Mouse (Mus musculus) myocyte (in vitro differentiated cells): ENCODE results near the gene Pygm. TPM values are rescaled to one million over a fixed set of nuclear protein-coding genes. Genes with fewer than 3 reads are reported as not detected.

Experiments used
- H3K27me3 ChIP-seq: one replicate; pipeline ENCODE4 v1.6.1; 2011; ENCODE audit not compliant: control insufficient read depth, insufficient read depth, insufficient read length
- H3K36me3 ChIP-seq: one replicate; pipeline ENCODE4 v1.6.1; 2011; ENCODE audit not compliant: control insufficient read depth, insufficient read depth
- H3K4me2 ChIP-seq: one replicate; pipeline ENCODE4 v1.6.1; 2011; ENCODE audit warnings: low read depth, control low read depth
- H3K4me3 ChIP-seq: one replicate; pipeline ENCODE4 v1.5.1; 2011; ENCODE audit warnings: mild to moderate bottlenecking, control low read depth, moderate library complexity
- H3K79me2 ChIP-seq: one replicate; pipeline ENCODE4 v1.6.1; 2011; ENCODE audit not compliant: control insufficient read depth, insufficient read depth
- H3ac ChIP-seq: one replicate; pipeline ENCODE4 v1.6.1; 2011; ENCODE audit not compliant: control insufficient read depth, insufficient read length
- CEBPB ChIP-seq: IDR thresholded peaks from 2 replicates; pipeline ENCODE4 v1.6.1; 2011; ENCODE audit warnings: mild to moderate bottlenecking, moderate library complexity; ENCODE audit not compliant: poor library complexity, insufficient read depth, severe bottlenecking
- E2F4 ChIP-seq: IDR thresholded peaks from one replicate; pipeline ENCODE4 v1.6.1; 2011; ENCODE audit warnings: mild to moderate bottlenecking, control low read depth, moderate library complexity; ENCODE audit not compliant: insufficient read depth
- MAX ChIP-seq: IDR thresholded peaks from one replicate; pipeline ENCODE4 v1.6.1; 2011; ENCODE audit warnings: low read depth, mild to moderate bottlenecking, control low read depth
- MYOD1 ChIP-seq, 3 experiments: IDR thresholded peaks; one replicate each; pipeline ENCODE4 v1.6.1; 2011; ENCODE audit warnings: control low read depth in 2 of 3, low read depth in 2 of 3, mild to moderate bottlenecking in 2 of 3, moderate library complexity in 1 of 3; ENCODE audit not compliant: insufficient read length in 2 of 3, control insufficient read depth in 1 of 3
- MYOG ChIP-seq, 3 experiments: IDR thresholded peaks; one replicate each; pipeline ENCODE4 v1.6.1; 2011; ENCODE audit warnings: control low read depth in 2 of 3, low read depth in 2 of 3, mild to moderate bottlenecking in 2 of 3; ENCODE audit not compliant: insufficient read length in 2 of 3, control insufficient read depth in 1 of 3, insufficient read depth in 1 of 3
- POLR2A ChIP-seq: IDR thresholded peaks from one replicate; pipeline ENCODE4 v1.6.1; 2011; ENCODE audit warnings: low read depth, mild to moderate bottlenecking, control low read depth, moderate library complexity; ENCODE audit not compliant: insufficient read length
- POLR2AphosphoS2 ChIP-seq: IDR thresholded peaks from one replicate; pipeline ENCODE4 v1.6.1; 2011; ENCODE audit warnings: low read depth, control low read depth; ENCODE audit not compliant: insufficient read length
- REST ChIP-seq: IDR thresholded peaks from one replicate; pipeline ENCODE4 v1.6.1; 2011; ENCODE audit warnings: mild to moderate bottlenecking, control low read depth, moderate library complexity; ENCODE audit not compliant: insufficient read depth, insufficient read length
- SRF ChIP-seq: IDR thresholded peaks from one replicate; pipeline ENCODE4 v1.6.1; 2011; ENCODE audit warnings: low read depth; ENCODE audit not compliant: control insufficient read depth, insufficient read length
- TCF12 ChIP-seq: IDR thresholded peaks from one replicate; pipeline ENCODE4 v1.6.1; 2011; ENCODE audit warnings: mild to moderate bottlenecking, control low read depth; ENCODE audit not compliant: poor library complexity, insufficient read depth, severe bottlenecking
- TCF3 ChIP-seq: IDR thresholded peaks from one replicate; pipeline ENCODE4 v1.6.1; 2011; ENCODE audit warnings: low read depth, control low read depth; ENCODE audit not compliant: insufficient read length
- USF1 ChIP-seq: IDR thresholded peaks from one replicate; pipeline ENCODE4 v1.6.1; 2011; ENCODE audit warnings: low read depth, mild to moderate bottlenecking, control low read depth, moderate library complexity
- polyA plus RNA-seq: library from polyadenylated mRNA; unstranded; fragments of >200 nt; fragmentation: generic; extraction: Trizol; gene quantifications from one replicate; pipeline ENCODE4 v1.2.1, GENCODE M21; 2012; ENCODE audit warnings: missing spikeins

Gene Pygm
- polyA plus RNA-seq, 1 experiment = 232 TPM

- H3K79me2 ChIP-seq = no peaks in the 10 kb centered on the region
- no peak overlapping the region for H3K4me3 ChIP-seq
- no peaks in the 10 kb centered on the region for H3K36me3 ChIP-seq
- H3K27me3 ChIP-seq = peaks cover 66% of the 10 kb centered on the region
- no peak overlapping the region for H3K4me2 ChIP-seq
- TF ChIP-seq USF1 (no peak), POLR2AphosphoS2 (no peak), TCF3 (no peak), REST (no peak), E2F4 (no peak), CEBPB (no peak), MAX (no peak), MYOD1 (IDR thresholded peaks at IDR 0.05; ENCODE audit: control insufficient read depth in 1 of 3, insufficient read length in 2 of 3, low read depth in 2 of 3) (no peak), POLR2A (no peak)
- H3ac ChIP-seq = no peak overlapping the region
These were observed 23.8 kb downstream of the Pygm start for GRCm38 (mm10) chr19:6407816-6408510.

- no peak overlapping the region for H3K4me2 ChIP-seq
- peaks cover 64% of the 10 kb centered on the region for H3K27me3 ChIP-seq
- H3ac ChIP-seq = no peak overlapping the region
- no peak for TF ChIP-seq MYOG (IDR thresholded peaks at IDR 0.05; ENCODE audit: control insufficient read depth in 1 of 3, insufficient read depth in 1 of 3, insufficient read length in 2 of 3, low read depth in 2 of 3)
- no peak for TF ChIP-seq MYOD1 (IDR thresholded peaks at IDR 0.05; ENCODE audit: control insufficient read depth in 1 of 3, insufficient read length in 2 of 3, low read depth in 2 of 3)
- TF ChIP-seq TCF3 = no peak
- no peak for TF ChIP-seq POLR2AphosphoS2
- no peak for TF ChIP-seq USF1
- TF ChIP-seq MAX = no peak
- TF ChIP-seq TCF12 = no peak
- TF ChIP-seq POLR2A = no peak
- TF ChIP-seq REST = no peak
- TF ChIP-seq SRF = no peak
- TF ChIP-seq CEBPB = no peak
- TF ChIP-seq E2F4 = no peak
- H3K36me3 ChIP-seq = no peaks in the 10 kb centered on the region
- no peak overlapping the region for H3K4me3 ChIP-seq
- H3K79me2 ChIP-seq = no peaks in the 10 kb centered on the region
These were observed 24.6 kb downstream of the Pygm start for GRCm38 (mm10) chr19:6408749-6409148.

GRCm38 (mm10) chr19:6409176-6409575 lies 25.0 kb downstream of the Pygm start:
- Histone ChIP-seq H3K79me2 (no peaks in the 10 kb centered on the region), H3ac (no peak overlapping the region), H3K27me3 (peaks cover 63% of the 10 kb centered on the region), H3K36me3 (no peaks in the 10 kb centered on the region), H3K4me2 (no peak overlapping the region), H3K4me3 (no peak overlapping the region)
- TF ChIP-seq SRF (no peak), MAX (no peak), REST (no peak), TCF3 (no peak), E2F4 (no peak), MYOG (IDR thresholded peaks at IDR 0.05; ENCODE audit: control insufficient read depth in 1 of 3, insufficient read depth in 1 of 3, insufficient read length in 2 of 3, low read depth in 2 of 3) (no peak), USF1 (no peak), CEBPB (no peak), MYOD1 (IDR thresholded peaks at IDR 0.05; ENCODE audit: control insufficient read depth in 1 of 3, insufficient read length in 2 of 3, low read depth in 2 of 3) (no peak), POLR2A (no peak), POLR2AphosphoS2 (no peak), TCF12 (no peak)

DNA sequence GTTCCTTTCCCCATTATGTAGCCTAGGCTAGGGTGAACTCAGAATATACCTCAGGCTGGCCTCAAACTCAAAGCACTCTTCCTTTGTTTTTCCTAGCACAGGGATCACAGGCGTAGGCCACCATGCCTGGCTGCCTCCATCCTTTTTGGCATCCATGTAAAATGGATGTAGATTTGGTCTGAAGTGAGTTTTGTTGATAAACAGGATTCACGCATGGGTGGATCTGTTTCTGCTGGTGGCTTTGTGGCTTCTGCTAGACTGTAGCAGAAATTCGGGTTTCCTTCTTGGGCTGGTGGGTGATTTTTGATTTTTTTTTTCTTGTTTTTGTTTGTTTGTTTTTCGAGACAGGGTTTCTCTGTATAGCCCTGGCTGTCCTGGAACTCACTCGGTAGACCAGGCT lies 25.7 kb downstream of the Pygm start:
- peaks cover 60% of the 10 kb centered on the region for H3K27me3 ChIP-seq
- no peak for TF ChIP-seq E2F4
- no peak for TF ChIP-seq MYOG (IDR thresholded peaks at IDR 0.05; ENCODE audit: control insufficient read depth in 1 of 3, insufficient read depth in 1 of 3, insufficient read length in 2 of 3, low read depth in 2 of 3)
- TF ChIP-seq REST = no peak
- TF ChIP-seq POLR2A = no peak
- no peak for TF ChIP-seq MAX
- TF ChIP-seq TCF3 = no peak
- no peak for TF ChIP-seq CEBPB
- TF ChIP-seq USF1 = no peak
- TF ChIP-seq SRF = no peak
- TF ChIP-seq TCF12 = no peak

More for the DNA sequence above, 25.7 kb downstream of the Pygm start:
- no peak overlapping the region for H3K4me3 ChIP-seq
- no peaks in the 10 kb centered on the region for H3K36me3 ChIP-seq
- H3K4me2 ChIP-seq = no peak overlapping the region
- H3ac ChIP-seq = no peak overlapping the region
- H3K79me2 ChIP-seq = no peaks in the 10 kb centered on the region
